Mouse (Mus musculus) heart, embryonic 12.5 days (tissue): ENCODE data around the gene Clhc1. TPM values are rescaled to one million over a fixed set of nuclear protein-coding genes. Genes with fewer than 3 reads are reported as not detected.

ENCODE experiments used
- ATAC-seq: fragments of 200-750 bp; cut with Nextera tagmentation; 2 replicates; pipeline ENCODE4 v1.8.0; 2017; ENCODE audit warnings: moderate TSS enrichment, moderate library complexity; ENCODE audit not compliant: insufficient number of reproducible peaks, low FRiP score
- H3K27ac ChIP-seq: fragments of 300-500 bp; sonication (generic); 2 replicates; pipeline ENCODE4 v1.5.1; 2016; ENCODE audit warnings: mild to moderate bottlenecking, moderate library complexity; ENCODE audit not compliant: poor library complexity, severe bottlenecking
- H3K27me3 ChIP-seq: fragments of 300-500 bp; sonication (generic); replicated peaks from 2 replicates; pipeline ENCODE4 v1.6.1; 2016; ENCODE audit warnings: mild to moderate bottlenecking, moderate library complexity
- H3K36me3 ChIP-seq: fragments of 300-500 bp; sonication (generic); 2 replicates; pipeline ENCODE4 v1.6.1; 2016; ENCODE audit warnings: mild to moderate bottlenecking, moderate library complexity
- H3K4me1 ChIP-seq: fragments of 300-500 bp; sonication (generic); replicated peaks from 2 replicates; pipeline ENCODE4 v1.6.1; 2016; ENCODE audit warnings: mild to moderate bottlenecking
- H3K4me2 ChIP-seq: fragments of 300-500 bp; sonication (generic); 2 replicates; pipeline ENCODE4 v1.6.1; 2016; ENCODE audit warnings: mild to moderate bottlenecking, moderate library complexity
- H3K4me3 ChIP-seq: fragments of 300-500 bp; sonication (generic); 2 replicates; pipeline ENCODE4 v1.5.1; 2016; ENCODE audit warnings: mild to moderate bottlenecking
- H3K9ac ChIP-seq: fragments of 300-500 bp; sonication (generic); 2 replicates; pipeline ENCODE4 v1.6.1; 2016; ENCODE audit warnings: mild to moderate bottlenecking, moderate library complexity
- H3K9me3 ChIP-seq: fragments of 300-500 bp; sonication (generic); replicated peaks from 2 replicates; pipeline ENCODE4 v1.6.1; 2016; ENCODE audit warnings: mild to moderate bottlenecking, moderate library complexity
- WGBS: fragments of 180-500 bp; shearing (Covaris S2); methylation state at CpG from one replicate; pipeline ENCODE4 v1.1.7; 2016; 5-methylcytosine and 5-hydroxymethylcytosine counted together
- polyA plus RNA-seq: library from polyadenylated mRNA; unstranded; fragments of >200 nt; fragmentation: Nextera tagmentation; extraction: Ambion mirVana; gene quantifications from 2 replicates; pipeline ENCODE4 v1.2.1, GENCODE M21; 2016

Clhc1 gene
- polyA plus RNA-seq, result 0.10 and 0.49 TPM in 2 replicates

GRCm38 (mm10) chr11:29547752-29548503, at the start of gene Clhc1, which contains the start of gene Rps27a:
Gene Clhc1, plus strand, starts transcription at chr11:29547950.
Gene Rps27a, minus strand, starts transcription at chr11:29548109.
- peak within 1 kb of the TSS; percentile 87 for H3K9ac ChIP-seq
- H3K27ac ChIP-seq, result peak within 1 kb of the TSS; percentile 73
- WGBS, result under 1% methylated on average over 46 of the region's 46 CpGs
- peaks cover 14% of the 10 kb centered on the region for H3K4me1 ChIP-seq
- peak within 1 kb of the TSS; percentile 82 for H3K4me2 ChIP-seq
- H3K27me3 ChIP-seq, result no peaks in the 10 kb centered on the region
- ATAC-seq, result peak; percentile 98
- peaks cover 32% of the 10 kb centered on the region for H3K36me3 ChIP-seq
- peak within 1 kb of the TSS; percentile 86 for H3K4me3 ChIP-seq
- no peaks in the 10 kb centered on the region for H3K9me3 ChIP-seq

- Histone ChIP-seq H3K27ac (no peak overlapping the region), H3K9me3 (no peaks in the 10 kb centered on the region), H3K27me3 (no peaks in the 10 kb centered on the region), H3K9ac (no peak overlapping the region), H3K4me1 (no peaks in the 10 kb centered on the region), H3K36me3 (peaks cover 31% of the 10 kb centered on the region), H3K4me3 (no peak overlapping the region), H3K4me2 (no peak overlapping the region)
- WGBS, result 76% methylated on average over 10 of the region's 10 CpGs
- no peak for ATAC-seq
These were observed 43.5 kb upstream of the Clhc1 start for GRCm38 (mm10) chr11:29503948-29504893.

- no peak overlapping the region for H3K4me2 ChIP-seq
- H3K27me3 ChIP-seq, result no peaks in the 10 kb centered on the region
- peaks cover 27% of the 10 kb centered on the region for H3K36me3 ChIP-seq
- H3K9me3 ChIP-seq, result no peaks in the 10 kb centered on the region
- 85% methylated on average over 2 of the region's 2 CpGs for WGBS
- no peak overlapping the region for H3K9ac ChIP-seq
- no peak for ATAC-seq
- no peak overlapping the region for H3K4me3 ChIP-seq
- no peaks in the 10 kb centered on the region for H3K4me1 ChIP-seq
- no peak overlapping the region for H3K27ac ChIP-seq
These were observed 42.7 kb upstream of the Clhc1 start for GRCm38 (mm10) chr11:29504899-29505625.

DNA sequence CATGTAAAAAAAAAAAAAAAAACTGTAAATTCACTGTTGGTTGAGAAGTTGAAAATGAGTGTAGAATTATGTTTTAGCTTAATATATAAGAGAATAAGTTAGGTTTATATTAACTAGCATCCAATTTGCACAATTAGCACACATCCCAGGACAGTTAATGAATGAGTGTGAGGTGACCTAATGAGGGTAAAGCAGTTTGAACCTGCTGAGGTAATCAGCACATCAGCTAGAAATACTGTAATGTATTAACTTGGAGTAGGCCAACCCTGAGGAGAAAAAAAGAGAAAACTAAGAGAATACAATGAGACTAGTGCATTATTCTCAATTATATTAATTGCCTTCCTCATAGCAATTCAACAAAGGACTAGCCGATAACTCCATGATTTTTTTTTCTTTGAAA, 38.3 kb upstream of the Clhc1 start:
- H3K9ac ChIP-seq, result no peak overlapping the region

GRCm38 (mm10) chr11:29512818-29513535, 34.8 kb upstream of the Clhc1 start:
- no peak for ATAC-seq

More for the DNA sequence above, 38.3 kb upstream of the Clhc1 start:
- Histone ChIP-seq H3K4me2 (no peak overlapping the region), H3K27me3 (no peaks in the 10 kb centered on the region), H3K27ac (no peak overlapping the region), H3K36me3 (peaks cover 24% of the 10 kb centered on the region), H3K4me1 (0 out of 2 replicates have a peak, but pooled peaks cover 4% of the 10 kb centered on the region), H3K4me3 (no peak overlapping the region), H3K9me3 (no peaks in the 10 kb centered on the region)
- ATAC-seq, result no peak
- 94% methylated on average over 1 of the region's 1 CpGs for WGBS

DNA sequence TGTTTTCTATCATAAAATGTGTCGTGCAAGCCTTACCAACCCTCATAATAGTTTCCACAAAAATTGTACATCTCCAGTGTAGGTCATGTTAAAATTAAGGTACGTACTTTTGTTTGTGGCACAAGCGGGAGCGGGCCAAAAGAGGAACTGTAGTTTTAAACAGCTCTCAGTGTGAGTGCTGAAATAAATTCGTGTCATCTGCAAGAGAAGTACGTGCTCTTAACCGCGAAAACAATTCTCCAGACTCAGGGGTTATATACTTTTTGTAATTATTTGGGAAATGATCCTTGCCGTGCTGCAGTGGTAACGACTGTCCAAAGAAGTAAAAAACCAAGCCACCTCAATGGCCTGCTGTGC, 33.4 kb upstream of the Clhc1 start:
- H3K4me1 ChIP-seq, result 0 out of 2 replicates have a peak, but pooled peaks cover 4% of the 10 kb centered on the region
- peaks cover 17% of the 10 kb centered on the region for H3K36me3 ChIP-seq
- no peaks in the 10 kb centered on the region for H3K9me3 ChIP-seq
- peak overlapping the region; percentile 77 for H3K4me3 ChIP-seq
- H3K27ac ChIP-seq, result peak overlapping the region; percentile 79
- no peak for ATAC-seq
- peak overlapping the region; percentile 84 for H3K9ac ChIP-seq
- WGBS, result 26% methylated on average over 10 of the region's 10 CpGs
- H3K4me2 ChIP-seq, result peak overlapping the region; percentile 75
- no peaks in the 10 kb centered on the region for H3K27me3 ChIP-seq

More at GRCm38 (mm10) chr11:29512818-29513535, 34.8 kb upstream of the Clhc1 start:
- Histone ChIP-seq H3K4me1 (0 out of 2 replicates have a peak, but pooled peaks cover 4% of the 10 kb centered on the region), H3K36me3 (peaks cover 17% of the 10 kb centered on the region), H3K9ac (no peak overlapping the region), H3K4me3 (no peak overlapping the region), H3K27me3 (no peaks in the 10 kb centered on the region), H3K27ac (no peak overlapping the region), H3K9me3 (no peaks in the 10 kb centered on the region), H3K4me2 (no peak overlapping the region)
- 90% methylated on average over 4 of the region's 4 CpGs for WGBS

DNA sequence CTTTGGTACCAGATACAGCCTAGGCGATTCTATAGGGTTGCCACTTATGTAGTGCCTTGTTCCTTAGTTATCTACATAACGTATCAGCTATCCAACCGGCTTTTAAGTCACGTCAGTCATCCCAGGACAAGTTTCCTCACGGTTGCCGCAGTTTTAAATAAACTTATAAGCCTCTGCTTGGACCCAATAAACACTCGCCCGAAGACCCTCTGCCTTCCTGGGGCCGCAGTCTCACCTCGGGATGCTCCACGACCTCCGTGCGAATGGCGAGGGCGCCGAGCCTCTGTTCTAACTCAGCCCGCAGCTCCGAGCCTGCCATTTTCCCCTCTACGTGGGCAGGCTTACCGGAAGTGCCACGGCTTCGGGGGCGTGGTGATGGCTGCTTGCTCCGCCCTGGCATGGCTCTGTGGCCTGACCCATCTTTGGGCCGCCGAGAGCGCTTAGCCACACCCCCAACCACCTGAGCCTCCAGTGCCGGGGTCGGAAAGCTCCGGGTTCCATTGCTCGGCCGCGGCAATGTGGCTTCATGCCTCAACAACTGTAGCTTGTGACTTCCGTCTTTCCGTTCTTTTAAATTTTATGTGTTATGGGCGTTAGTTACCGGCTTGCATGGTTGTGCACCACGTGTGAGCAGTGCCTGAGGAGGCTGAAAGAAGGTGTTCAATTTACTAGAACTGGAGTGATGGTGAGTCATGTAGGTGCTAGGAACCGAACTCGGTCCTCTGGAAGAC, 32.9 kb upstream of the Clhc1 start, which contains the start of gene Prorsd1:
Prorsd1 (minus strand) TSS at position 352 of the 731 bp plus-strand sequence.
- peak; percentile 99 for ATAC-seq
- Histone ChIP-seq H3K9me3 (no peaks in the 10 kb centered on the region), H3K4me3 (peak within 1 kb of the TSS; percentile 77), H3K4me2 (peak within 1 kb of the TSS; percentile 75), H3K4me1 (0 out of 2 replicates have a peak, but pooled peaks cover 4% of the 10 kb centered on the region), H3K27ac (peak within 1 kb of the TSS; percentile 79), H3K27me3 (no peaks in the 10 kb centered on the region), H3K36me3 (peaks cover 17% of the 10 kb centered on the region), H3K9ac (peak within 1 kb of the TSS; percentile 84)
- WGBS, result 2% methylated on average over 40 of the region's 40 CpGs

- 2% methylated on average over 47 of the region's 47 CpGs for WGBS
- ATAC-seq, result peak; percentile 94
- H3K27ac ChIP-seq, result peak within 1 kb of the TSS; percentile 92
These were observed 21.6 kb upstream of the Clhc1 start, which contains the start of gene Mtif2 for GRCm38 (mm10) chr11:29525988-29526794. Gene Mtif2, plus strand, starts transcription at chr11:29526408.

DNA sequence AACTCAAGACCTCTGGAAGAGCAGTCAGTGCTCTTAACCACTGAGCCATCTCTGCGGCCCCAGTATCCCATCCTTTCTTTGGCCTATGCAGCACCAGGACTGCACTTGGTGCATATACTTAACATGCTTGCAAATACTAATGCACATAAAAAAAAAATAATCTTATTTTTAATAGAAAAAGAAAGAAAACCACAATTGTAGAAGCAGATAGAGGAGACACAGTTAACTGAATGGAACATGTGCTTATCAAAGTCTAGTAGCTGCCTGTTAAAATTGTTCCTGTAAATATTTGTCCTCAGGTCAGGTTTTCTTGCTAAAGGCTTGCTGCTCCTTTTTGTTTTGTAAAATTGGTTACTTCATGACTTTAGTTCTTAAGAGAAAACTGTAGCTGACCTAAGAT, 9.5 kb upstream of the Clhc1 start:
- H3K4me1 ChIP-seq, result no peaks in the 10 kb centered on the region
- no peaks in the 10 kb centered on the region for H3K27me3 ChIP-seq
- H3K9ac ChIP-seq, result no peak overlapping the region
- H3K9me3 ChIP-seq, result no peaks in the 10 kb centered on the region
- H3K4me3 ChIP-seq, result no peak overlapping the region
- 92% methylated on average over 1 of the region's 1 CpGs for WGBS
- H3K27ac ChIP-seq, result no peak overlapping the region
- ATAC-seq, result no peak
- peaks cover 66% of the 10 kb centered on the region for H3K36me3 ChIP-seq
- no peak overlapping the region for H3K4me2 ChIP-seq

More at GRCm38 (mm10) chr11:29525988-29526794, 21.6 kb upstream of the Clhc1 start, which contains the start of gene Mtif2:
- Histone ChIP-seq H3K27me3 (no peaks in the 10 kb centered on the region), H3K9me3 (no peaks in the 10 kb centered on the region), H3K9ac (peak within 1 kb of the TSS; percentile 94), H3K36me3 (peaks cover 10% of the 10 kb centered on the region), H3K4me1 (peaks cover 3% of the 10 kb centered on the region), H3K4me3 (peak within 1 kb of the TSS; percentile 80), H3K4me2 (peak within 1 kb of the TSS; percentile 81)
